Mouse (Mus musculus) midbrain, embryonic 16.5 days (tissue): Measurements from ENCODE around the gene Ptprg. TPM values are rescaled to one million over a fixed set of nuclear protein-coding genes. Genes with fewer than 3 reads are reported as not detected.
A peak's percentile ranks its signal among the peaks of the same experiment; 100 is the strongest.

Source experiments
- ATAC-seq: fragments of 200-750 bp; cut with Nextera tagmentation; 2 replicates; pipeline ENCODE4 v1.8.0; 2017; ENCODE audit warnings: moderate TSS enrichment
- H3K27ac ChIP-seq: fragments of 300-500 bp; sonication (generic); 2 replicates; pipeline ENCODE4 v1.5.1; 2014; ENCODE audit warnings: mild to moderate bottlenecking, low read length, mixed read lengths
- H3K27me3 ChIP-seq: fragments of 300-500 bp; sonication (generic); 2 replicates; pipeline ENCODE4 v1.6.1; 2014; ENCODE audit warnings: low read depth, low read length, mixed read lengths; ENCODE audit not compliant: control insufficient read depth, insufficient read depth
- H3K36me3 ChIP-seq: fragments of 300-500 bp; sonication (generic); 2 replicates; pipeline ENCODE4 v1.6.1; 2014; ENCODE audit warnings: mild to moderate bottlenecking, low read length, moderate library complexity, mixed read lengths; ENCODE audit not compliant: control insufficient read depth, insufficient read depth
- H3K4me1 ChIP-seq: fragments of 300-500 bp; sonication (generic); 2 replicates; pipeline ENCODE4 v1.6.1; 2014; ENCODE audit warnings: mild to moderate bottlenecking, low read length, mixed read lengths; ENCODE audit not compliant: control insufficient read depth, insufficient read depth
- H3K4me2 ChIP-seq: fragments of 300-500 bp; sonication (generic); 2 replicates; pipeline ENCODE4 v1.6.1; 2014; ENCODE audit warnings: mild to moderate bottlenecking, low read length, mixed read lengths
- H3K4me3 ChIP-seq: fragments of 300-500 bp; sonication (generic); 2 replicates; pipeline ENCODE4 v1.5.1; 2014; ENCODE audit warnings: low read depth, mild to moderate bottlenecking, low read length, moderate library complexity, mixed read lengths
- H3K9ac ChIP-seq: fragments of 300-500 bp; sonication (generic); 2 replicates; pipeline ENCODE4 v1.6.1; 2014; ENCODE audit warnings: low read depth, low read length, mixed read lengths
- H3K9me3 ChIP-seq: fragments of 300-500 bp; sonication (generic); replicated peaks from 2 replicates; pipeline ENCODE4 v1.6.1; 2014; ENCODE audit warnings: mild to moderate bottlenecking, low read length, mixed read lengths; ENCODE audit not compliant: control insufficient read depth, poor library complexity, severe bottlenecking
- WGBS: fragments of 180-500 bp; shearing (Covaris S2); extraction: QIAGEN DNeasy Blood & Tissue Kit; methylation state at CpG from one replicate; pipeline ENCODE4 v1.1.7; 2014; 5-methylcytosine and 5-hydroxymethylcytosine counted together
- polyA plus RNA-seq: library from polyadenylated mRNA; unstranded; fragments of >200 nt; fragmentation: Nextera tagmentation; extraction: Ambion mirVana; gene quantifications from 2 replicates; pipeline ENCODE4 v1.2.1, GENCODE M21; 2015

Gene Ptprg
- polyA plus RNA-seq, 1 experiment from 2014 or later: 37.6 TPM

- Histone ChIP-seq H3K36me3 (no peaks in the 10 kb centered on the region), H3K27me3 (no peaks in the 10 kb centered on the region), H3K4me2 (no peak overlapping the region), H3K27ac (no peak overlapping the region), H3K9ac (no peak overlapping the region), H3K9me3 (no peaks in the 10 kb centered on the region), H3K4me1 (no peaks in the 10 kb centered on the region), H3K4me3 (no peak overlapping the region)
- 72% methylated on average over 3 of the region's 3 CpGs for WGBS
- no peak for ATAC-seq
These were observed 574.6 kb downstream of the Ptprg start for GRCm38 (mm10) chr14:12127951-12128350.

GRCm38 (mm10) chr14:12132046-12132615 is 578.8 kb downstream of the Ptprg start:
- no peaks in the 10 kb centered on the region; the same call in 1 of the 2 replicates for H3K4me1 ChIP-seq
- H3K27me3 ChIP-seq: no peaks in the 10 kb centered on the region
- no peaks in the 10 kb centered on the region for H3K36me3 ChIP-seq
- H3K4me2 ChIP-seq: no peak overlapping the region
- WGBS: 93% methylated on average over 7 of the region's 7 CpGs
- no peaks in the 10 kb centered on the region for H3K9me3 ChIP-seq
- no peak overlapping the region for H3K4me3 ChIP-seq
- no peak overlapping the region for H3K27ac ChIP-seq
- ATAC-seq: no peak
- no peak overlapping the region for H3K9ac ChIP-seq

- no peaks in the 10 kb centered on the region for H3K36me3 ChIP-seq
- WGBS: 79% methylated on average over 3 of the region's 3 CpGs
- no peaks in the 10 kb centered on the region for H3K27me3 ChIP-seq
- H3K27ac ChIP-seq: no peak overlapping the region
- H3K4me1 ChIP-seq: no peaks in the 10 kb centered on the region; the same call in 1 of the 2 replicates
- no peak overlapping the region for H3K9ac ChIP-seq
- no peak for ATAC-seq
- no peak overlapping the region for H3K4me3 ChIP-seq
- H3K4me2 ChIP-seq: no peak overlapping the region
- no peaks in the 10 kb centered on the region for H3K9me3 ChIP-seq
These were observed 579.8 kb downstream of the Ptprg start for GRCm38 (mm10) chr14:12133163-12133562.

GRCm38 (mm10) chr14:12134504-12134903 is 581.2 kb downstream of the Ptprg start:
- no peaks in the 10 kb centered on the region for H3K9me3 ChIP-seq
- H3K4me1 ChIP-seq: peaks cover 2% of the 10 kb centered on the region; the same call in 1 of the 2 replicates
- no peak overlapping the region for H3K9ac ChIP-seq
- WGBS: 89% methylated on average over 4 of the region's 4 CpGs
- no peak overlapping the region for H3K27ac ChIP-seq
- no peaks in the 10 kb centered on the region for H3K27me3 ChIP-seq
- no peak overlapping the region for H3K4me3 ChIP-seq
- no peak overlapping the region for H3K4me2 ChIP-seq
- no peaks in the 10 kb centered on the region for H3K36me3 ChIP-seq
- ATAC-seq: no peak

- Histone ChIP-seq H3K9me3 (no peaks in the 10 kb centered on the region), H3K4me1 (peaks cover 2% of the 10 kb centered on the region; the same call in 1 of the 2 replicates), H3K4me3 (no peak overlapping the region), H3K27ac (no peak overlapping the region), H3K9ac (no peak overlapping the region), H3K36me3 (no peaks in the 10 kb centered on the region), H3K27me3 (no peaks in the 10 kb centered on the region; the same call in 1 of the 2 replicates), H3K4me2 (no peak overlapping the region)
- no peak for ATAC-seq
- 68% methylated on average over 4 of the region's 4 CpGs for WGBS
These were observed 583.2 kb downstream of the Ptprg start for GRCm38 (mm10) chr14:12136536-12136935.

- H3K4me2 ChIP-seq: peak overlapping the region; percentile 29
- no peaks in the 10 kb centered on the region for H3K9me3 ChIP-seq
- peak; percentile 83 for ATAC-seq
- no peak overlapping the region for H3K4me3 ChIP-seq
- no peaks in the 10 kb centered on the region for H3K36me3 ChIP-seq
- H3K27ac ChIP-seq: no peak overlapping the region
- H3K27me3 ChIP-seq: no peaks in the 10 kb centered on the region; the same call in 1 of the 2 replicates
- H3K9ac ChIP-seq: no peak overlapping the region
- 39% methylated on average over 18 of the region's 18 CpGs for WGBS
- H3K4me1 ChIP-seq: peaks cover 14% of the 10 kb centered on the region
These were observed 586.5 kb downstream of the Ptprg start for GRCm38 (mm10) chr14:12139643-12140481.

GRCm38 (mm10) chr14:12143941-12144485 is 590.7 kb downstream of the Ptprg start:
- WGBS: 22% methylated on average over 8 of the region's 8 CpGs
- Histone ChIP-seq H3K9me3 (no peaks in the 10 kb centered on the region), H3K36me3 (no peaks in the 10 kb centered on the region), H3K27me3 (no peaks in the 10 kb centered on the region; the same call in 1 of the 2 replicates), H3K4me3 (no peak overlapping the region), H3K9ac (no peak overlapping the region), H3K27ac (no peak overlapping the region), H3K4me2 (no peak overlapping the region), H3K4me1 (peaks cover 14% of the 10 kb centered on the region)
- ATAC-seq: no peak

- H3K4me2 ChIP-seq: no peak overlapping the region
- WGBS: over 99% methylated on average over 3 of the region's 3 CpGs
- no peaks in the 10 kb centered on the region; the same call in 1 of the 2 replicates for H3K27me3 ChIP-seq
- ATAC-seq: no peak
- peaks cover 12% of the 10 kb centered on the region for H3K4me1 ChIP-seq
- H3K36me3 ChIP-seq: no peaks in the 10 kb centered on the region
- H3K9ac ChIP-seq: no peak overlapping the region
- H3K4me3 ChIP-seq: no peak overlapping the region
- no peaks in the 10 kb centered on the region for H3K9me3 ChIP-seq
- H3K27ac ChIP-seq: no peak overlapping the region
These were observed 592.6 kb downstream of the Ptprg start for GRCm38 (mm10) chr14:12145919-12146318.

GRCm38 (mm10) chr14:12149529-12149928 is 596.2 kb downstream of the Ptprg start:
- H3K9ac ChIP-seq: no peak overlapping the region
- H3K4me3 ChIP-seq: no peak overlapping the region
- WGBS: 84% methylated on average over 3 of the region's 3 CpGs
- H3K9me3 ChIP-seq: no peaks in the 10 kb centered on the region
- no peak overlapping the region for H3K27ac ChIP-seq
- no peaks in the 10 kb centered on the region for H3K27me3 ChIP-seq
- H3K4me1 ChIP-seq: no peaks in the 10 kb centered on the region
- H3K4me2 ChIP-seq: no peak overlapping the region
- no peak for ATAC-seq
- H3K36me3 ChIP-seq: no peaks in the 10 kb centered on the region
